Mouse (Mus musculus) limb, embryonic 15.5 days (tissue): ENCODE measurements around the gene Slc16a13. TPM values are rescaled to one million over a fixed set of nuclear protein-coding genes. Genes with fewer than 3 reads are reported as not detected.

Source experiments
- microRNA counts: library from miRNA; unstranded; fragments of <30 nt; microRNA quantifications from one replicate; lab custom pipeline; 2016
- microRNA-seq: library from miRNA; unstranded; fragments of <30 nt; microRNA quantifications from one replicate; pipeline ENCODE4, GENCODE M21; 2016
- polyA plus RNA-seq: library from polyadenylated mRNA; unstranded; fragments of >200 nt; fragmentation: Nextera tagmentation; extraction: Ambion mirVana; gene quantifications from 2 replicates; pipeline ENCODE4 v1.2.1, GENCODE M21; 2015

Slc16a13 gene
- polyA plus RNA-seq, 1 experiment from 2014 or later, result 12.3 TPM

MicroRNAs encoded within 50 kb of the gene (microRNA counts, 519-probe panel; counts per million panel counts)
- microRNA mmu-miR-195 (lab: Ali Mortazavi, UCI) (1,755 counts per million, percentile 27 among the panel's probes with 10 or more counts), microRNA mmu-miR-497 (lab: Ali Mortazavi, UCI) (1,748 counts per million, percentile 27 among the panel's probes with 10 or more counts)

Small RNAs within 50 kb of the gene (microRNA-seq; reads per million reads assigned to microRNA genes)
- gene Mir195a (535 reads per million, percentile 68 among the genes with 10 or more reads in this experiment), gene Mir497 (not detected), gene Mir497b (not detected)

Other genes with a start within 250 kb of the Slc16a13 start
- gene Ctdnep1, start 239.9 kb downstream of the Slc16a13 start, polyA plus RNA-seq, result 24.6 and 32.0 TPM in 2 replicates
- gene Elp5, start 238.5 kb downstream of the Slc16a13 start, polyA plus RNA-seq, result 111 and 119 TPM in 2 replicates
- gene Gabarap, start 229.9 kb downstream of the Slc16a13 start, polyA plus RNA-seq, result 545 and 568 TPM in 2 replicates
- gene Phf23, start 225.3 kb downstream of the Slc16a13 start, polyA plus RNA-seq, result 72.2 and 81.6 TPM in 2 replicates
- 42.2 and 43.1 TPM in 2 replicates for gene Dvl2, start 220.5 kb downstream of the Slc16a13 start, polyA plus RNA-seq
- gene Acadvl, start 205.7 kb downstream of the Slc16a13 start, polyA plus RNA-seq, result 92.2 and 100 TPM in 2 replicates
- 9.6 and 10.7 TPM in 2 replicates for gene Dlg4, start 204.1 kb downstream of the Slc16a13 start, polyA plus RNA-seq
- 0.93 and 1.1 TPM in 2 replicates for gene Asgr1, start 167.0 kb downstream of the Slc16a13 start, polyA plus RNA-seq
- 0.54 and 0.83 TPM in 2 replicates for gene Asgr2, start 128.4 kb downstream of the Slc16a13 start, polyA plus RNA-seq
- gene Mgl2, start 90.7 kb downstream of the Slc16a13 start, polyA plus RNA-seq, result 1.2 and 1.6 TPM in 2 replicates
- gene Clec10a, start 64.9 kb downstream of the Slc16a13 start, polyA plus RNA-seq, result 1.8 and 2.3 TPM in 2 replicates
- gene Slc16a11, start 8.3 kb downstream of the Slc16a13 start, polyA plus RNA-seq, result 1.5 and 1.6 TPM in 2 replicates
- gene Bcl6b, start 8.7 kb upstream of the Slc16a13 start, polyA plus RNA-seq, result 12.1 and 13.9 TPM in 2 replicates
- 154 and 172 TPM in 2 replicates for gene 0610010K14Rik, start 16.9 kb upstream of the Slc16a13 start, polyA plus RNA-seq
- 12.1 TPM in 2 replicates for gene Gm21988, start 18.8 kb upstream of the Slc16a13 start, polyA plus RNA-seq
- gene Rnasek, start 18.8 kb upstream of the Slc16a13 start, polyA plus RNA-seq, result 219 and 226 TPM in 2 replicates
- 17.4 and 19.3 TPM in 2 replicates for gene Alox12, start 34.3 kb upstream of the Slc16a13 start, polyA plus RNA-seq
- 0.50 and 0.61 TPM in 2 replicates for gene Alox12e, start 101.6 kb upstream of the Slc16a13 start, polyA plus RNA-seq
- gene Alox15, start 131.0 kb upstream of the Slc16a13 start, polyA plus RNA-seq, result 0.23 and 0.62 TPM in 2 replicates
- gene Pelp1, start 189.0 kb upstream of the Slc16a13 start, polyA plus RNA-seq, result 31.7 and 33.7 TPM in 2 replicates
- 19.6 and 22.2 TPM in 2 replicates for gene Arrb2, start 211.6 kb upstream of the Slc16a13 start, polyA plus RNA-seq
- gene Med11, start 230.9 kb upstream of the Slc16a13 start, polyA plus RNA-seq, result 37.6 and 40.2 TPM in 2 replicates
- 0.51 and 0.76 TPM in 2 replicates for gene Zmynd15, start 238.4 kb upstream of the Slc16a13 start, polyA plus RNA-seq
- 5.3 and 6.8 TPM in 2 replicates for gene Cxcl16, start 238.9 kb upstream of the Slc16a13 start, polyA plus RNA-seq